Mouse (Mus musculus) cortical plate, adult 2 months (tissue): ENCODE data around the gene Dnajb13.

Source experiments
- CTCF ChIP-seq: fragments of 200-500 bp; IDR thresholded peaks from 2 replicates; pipeline ENCODE4 v1.5.1; 2011; ENCODE audit warnings: mild to moderate bottlenecking, control low read depth, low read length; ENCODE audit not compliant: insufficient read depth; ENCODE audit errors: extremely low read depth
- POLR2A ChIP-seq: fragments of 200-500 bp; IDR thresholded peaks from 2 replicates; pipeline ENCODE4 v1.6.1; 2011; ENCODE audit warnings: mild to moderate bottlenecking, low read length, control low read depth; ENCODE audit not compliant: insufficient read depth; ENCODE audit errors: extremely low read depth

DNA sequence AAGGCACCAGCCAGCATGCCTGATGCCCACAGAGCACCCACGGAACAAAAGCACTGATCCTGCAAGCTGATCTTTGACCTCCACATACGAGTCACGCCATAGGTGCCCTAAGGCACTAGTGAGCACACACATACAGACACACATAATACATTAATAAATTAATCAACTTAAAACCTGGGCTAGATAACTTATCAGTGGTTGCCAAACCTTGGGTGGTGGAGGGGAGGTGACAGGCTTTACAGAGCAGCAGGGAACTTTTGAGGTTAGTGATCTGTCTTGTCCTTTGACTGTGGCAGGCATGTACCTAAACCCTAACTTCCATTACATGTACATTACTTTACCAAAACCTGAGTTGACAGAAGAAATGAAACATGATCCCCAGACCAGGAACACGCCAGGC is 44.6 kb upstream of the Dnajb13 start:
- TF ChIP-seq CTCF (no peak), POLR2A (no peak)
